Mouse (Mus musculus) C2C12 (cell line): ENCODE data around the gene Gle1. TPM values are rescaled to one million over a fixed set of nuclear protein-coding genes. Genes with fewer than 3 reads are reported as not detected.

ENCODE experiments used
- H3K27me3 ChIP-seq: one replicate; pipeline ENCODE4 v1.6.1; 2011; ENCODE audit not compliant: control insufficient read depth, insufficient read depth, insufficient read length
- H3K36me3 ChIP-seq: one replicate; pipeline ENCODE4 v1.6.1; 2011; ENCODE audit not compliant: control insufficient read depth, insufficient read depth
- H3K4me3 ChIP-seq: one replicate; pipeline ENCODE4 v1.5.1; 2011; ENCODE audit warnings: mild to moderate bottlenecking, control low read depth; ENCODE audit not compliant: poor library complexity, insufficient read depth, severe bottlenecking
- H3K79me2 ChIP-seq: one replicate; pipeline ENCODE4 v1.6.1; 2011; ENCODE audit not compliant: control insufficient read depth, insufficient read depth
- H3K79me3 ChIP-seq: one replicate; pipeline ENCODE4 v1.6.1; 2011; ENCODE audit warnings: low read depth, control low read depth
- H3ac ChIP-seq: one replicate; pipeline ENCODE3; 2011; ENCODE audit warnings: low read depth; ENCODE audit not compliant: control insufficient read depth, insufficient read length
- CEBPB ChIP-seq: IDR thresholded peaks from one replicate; pipeline ENCODE4 v1.6.1; 2011; ENCODE audit warnings: low read depth, mild to moderate bottlenecking, control low read depth, moderate library complexity
- CTCF ChIP-seq: IDR thresholded peaks from one replicate; pipeline ENCODE4 v1.5.1; 2011; ENCODE audit not compliant: control insufficient read depth, insufficient read depth, insufficient read length
- FOSL1 ChIP-seq: IDR thresholded peaks from one replicate; pipeline ENCODE4 v1.8.0; 2011; ENCODE audit warnings: mild to moderate bottlenecking, low read length; ENCODE audit not compliant: poor library complexity, insufficient read depth, severe bottlenecking
- MAX ChIP-seq: IDR thresholded peaks from one replicate; pipeline ENCODE4 v1.6.1; 2011; ENCODE audit warnings: mild to moderate bottlenecking, control low read depth
- MYOD1 ChIP-seq: IDR thresholded peaks from one replicate; pipeline ENCODE4 v1.6.1; 2011; ENCODE audit warnings: low read depth; ENCODE audit not compliant: control insufficient read depth, insufficient read length
- MYOG ChIP-seq: IDR thresholded peaks from one replicate; pipeline ENCODE4 v1.6.1; 2011; ENCODE audit not compliant: control insufficient read depth, insufficient read length; ENCODE audit errors: extremely low read depth
- USF1 ChIP-seq: IDR thresholded peaks from one replicate; pipeline ENCODE4 v1.6.1; 2011; ENCODE audit warnings: low read depth, mild to moderate bottlenecking, control low read depth, moderate library complexity
- polyA plus RNA-seq: library from polyadenylated mRNA; unstranded; fragments of >200 nt; fragmentation: generic; extraction: Trizol; gene quantifications from one replicate; pipeline ENCODE4 v1.2.1, GENCODE M21; 2012; ENCODE audit warnings: missing spikeins

Gene Gle1
- polyA plus RNA-seq, 1 experiment, result 30.2 TPM

DNA sequence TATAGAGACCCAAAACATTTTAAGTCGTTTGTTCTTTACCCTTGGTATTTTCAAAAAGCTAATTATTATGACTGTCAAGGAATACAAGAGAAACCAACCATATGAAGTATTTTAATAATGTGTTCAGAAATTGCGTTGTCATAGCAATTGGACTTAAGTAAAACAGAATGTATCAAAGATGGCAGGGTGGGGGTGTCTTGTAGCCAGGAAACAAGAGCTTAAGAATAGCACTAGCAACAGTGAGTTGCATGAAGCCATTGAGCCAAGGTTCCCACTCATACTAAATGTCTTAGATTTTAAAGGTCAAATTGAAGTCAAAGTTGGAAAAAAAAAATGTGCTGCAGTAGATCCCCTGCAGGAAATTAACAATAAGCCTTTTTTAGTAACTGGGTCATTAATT, 31.6 kb downstream of the Gle1 start:
- TF ChIP-seq USF1 (no peak), MYOG (no peak), FOSL1 (no peak), CTCF (no peak), MAX (no peak), MYOD1 (no peak), CEBPB (no peak)
- Histone ChIP-seq H3K4me3 (peak overlapping the region; percentile 97), H3ac (no peak overlapping the region), H3K79me3 (peaks cover 59% of the 10 kb centered on the region), H3K36me3 (peaks cover 38% of the 10 kb centered on the region), H3K79me2 (peaks cover 64% of the 10 kb centered on the region), H3K27me3 (no peaks in the 10 kb centered on the region)

DNA sequence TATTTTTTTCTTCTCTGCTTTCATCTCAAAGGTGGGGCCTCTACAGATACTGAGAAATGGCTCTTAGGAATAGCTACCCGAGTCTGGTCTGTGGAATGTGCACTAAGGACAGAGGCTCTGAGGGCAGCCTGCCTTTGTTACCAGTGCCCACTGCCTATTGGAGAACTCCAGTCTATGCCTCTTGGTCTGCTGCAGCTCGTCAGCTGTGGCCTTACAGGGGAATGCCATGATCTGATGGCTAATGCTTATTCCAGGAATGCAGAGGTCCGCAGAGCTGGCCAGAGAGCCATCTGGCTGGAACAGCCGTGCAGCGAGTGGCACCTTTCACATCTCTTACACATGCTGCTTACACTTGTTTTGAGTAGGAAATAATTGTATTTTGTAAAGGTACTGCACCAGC, 32.5 kb downstream of the Gle1 start:
- Histone ChIP-seq H3K79me2 (peaks cover 74% of the 10 kb centered on the region), H3ac (no peak overlapping the region), H3K4me3 (no peak overlapping the region), H3K36me3 (peaks cover 38% of the 10 kb centered on the region), H3K79me3 (peaks cover 69% of the 10 kb centered on the region), H3K27me3 (no peaks in the 10 kb centered on the region)
- TF ChIP-seq MAX (no peak), USF1 (no peak), MYOG (no peak), CTCF (no peak), FOSL1 (no peak), MYOD1 (no peak), CEBPB (no peak)

DNA sequence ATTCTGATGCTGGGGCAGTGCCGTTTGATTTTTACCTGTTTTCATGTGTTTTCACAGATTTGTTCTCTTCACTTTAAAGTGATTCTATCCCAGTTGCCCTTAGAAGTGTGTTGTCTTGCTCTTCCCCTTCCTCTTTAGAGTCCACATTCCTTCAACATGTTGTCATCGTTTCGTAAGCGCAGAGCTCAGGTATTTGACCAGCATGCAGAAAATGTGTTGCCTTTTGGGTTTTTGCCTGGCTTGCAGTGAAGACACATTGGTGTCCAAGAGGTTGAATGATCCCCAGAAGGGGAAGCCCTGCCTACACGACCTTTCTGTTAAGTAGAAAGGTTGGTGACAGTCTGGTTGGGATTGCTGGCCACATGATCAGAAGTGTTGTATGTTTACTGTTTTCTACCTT, 33.4 kb downstream of the Gle1 start:
- Histone ChIP-seq H3K79me3 (peaks cover 77% of the 10 kb centered on the region), H3K27me3 (no peaks in the 10 kb centered on the region)
- TF ChIP-seq CEBPB (peak; percentile 27), FOSL1 (no peak), MAX (no peak), MYOG (no peak)

DNA sequence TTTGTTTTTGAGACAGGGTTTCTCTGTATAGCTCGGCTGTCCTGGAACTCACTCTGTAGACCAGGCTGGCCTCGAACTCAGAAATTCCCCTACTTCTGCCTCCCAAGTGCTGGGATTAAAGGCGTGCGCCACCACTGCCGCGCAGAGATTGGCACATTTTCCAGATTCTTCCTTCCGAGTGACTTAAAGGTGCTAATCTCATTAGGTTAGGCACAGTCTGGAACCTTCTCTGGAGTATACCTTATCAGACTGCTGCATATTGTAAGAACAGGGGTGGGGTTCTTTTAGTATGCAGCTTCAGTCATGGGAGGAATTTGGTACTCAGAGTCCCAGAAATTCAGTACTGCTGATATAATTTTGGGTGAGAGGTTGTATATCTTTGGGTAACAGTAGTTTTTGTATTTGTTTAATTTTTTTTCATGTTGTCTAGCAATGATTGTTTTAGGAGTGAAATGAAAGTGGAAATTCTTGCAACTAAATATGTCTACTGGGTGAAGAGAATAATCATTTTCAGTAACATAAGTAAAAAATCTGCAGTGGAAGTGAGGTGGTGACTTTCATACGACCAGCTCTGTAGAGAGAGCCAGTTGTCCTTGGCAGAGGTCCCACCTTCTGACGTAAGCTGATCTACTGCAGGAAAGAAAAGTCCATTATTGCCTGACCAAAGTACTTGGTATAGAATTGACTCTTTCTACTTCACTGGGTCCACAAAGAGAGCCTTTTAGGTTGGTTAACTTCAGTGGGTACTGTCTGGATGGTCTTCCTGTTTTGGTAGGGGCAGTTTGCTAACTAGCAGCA, 36.8 kb downstream of the Gle1 start:
- no peak overlapping the region for H3ac ChIP-seq
- TF ChIP-seq MAX (no peak), USF1 (no peak), MYOG (no peak), FOSL1 (no peak), CTCF (no peak), MYOD1 (no peak), CEBPB (no peak)
- H3K36me3 ChIP-seq, result peaks cover 61% of the 10 kb centered on the region
- peaks cover 97% of the 10 kb centered on the region for H3K79me3 ChIP-seq
- H3K4me3 ChIP-seq, result no peak overlapping the region
- peaks cover 100% of the 10 kb centered on the region for H3K79me2 ChIP-seq
- no peaks in the 10 kb centered on the region for H3K27me3 ChIP-seq

More for the DNA sequence above, 33.4 kb downstream of the Gle1 start:
- peaks cover 40% of the 10 kb centered on the region for H3K36me3 ChIP-seq
- no peak overlapping the region for H3K4me3 ChIP-seq
- no peak overlapping the region for H3ac ChIP-seq
- peaks cover 82% of the 10 kb centered on the region for H3K79me2 ChIP-seq

DNA sequence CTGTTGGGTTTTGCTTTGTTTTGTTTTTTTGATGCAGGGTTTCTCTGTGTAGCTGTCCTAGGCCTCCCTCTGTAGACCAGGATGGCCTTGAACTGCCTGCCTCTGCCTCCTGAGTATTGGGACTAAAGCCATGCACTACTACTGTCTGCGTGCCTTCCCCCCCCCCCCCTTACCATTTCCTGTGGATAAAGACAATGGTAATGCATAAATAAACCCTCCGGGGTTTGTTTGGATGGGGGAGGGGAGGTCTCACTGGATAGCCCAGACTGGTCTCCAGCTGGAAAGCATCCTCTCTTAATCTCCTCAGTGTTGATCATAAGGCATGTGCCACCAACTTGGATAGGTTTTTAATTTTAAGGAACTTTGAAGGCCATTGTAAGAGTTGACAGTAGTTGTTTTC, 38.3 kb downstream of the Gle1 start:
- no peak for TF ChIP-seq MYOD1
- TF ChIP-seq FOSL1, result no peak
- no peak for TF ChIP-seq CEBPB
- TF ChIP-seq MYOG, result no peak
- TF ChIP-seq MAX, result no peak
- TF ChIP-seq USF1, result no peak

More for the DNA sequence above, 38.3 kb downstream of the Gle1 start:
- H3K27me3 ChIP-seq, result no peaks in the 10 kb centered on the region
- H3K79me3 ChIP-seq, result peaks cover 87% of the 10 kb centered on the region
- no peak overlapping the region for H3K4me3 ChIP-seq
- H3K36me3 ChIP-seq, result peaks cover 59% of the 10 kb centered on the region
- peaks cover 100% of the 10 kb centered on the region for H3K79me2 ChIP-seq
- H3ac ChIP-seq, result no peak overlapping the region
